Mouse (Mus musculus): ENCODE results near the gene Scarf2. TPM values are rescaled to one million over a fixed set of nuclear protein-coding genes. Genes with fewer than 3 reads are reported as not detected.

Gene Scarf2
- polyA plus RNA-seq, 1 experiment from 2014 or later, result 4.9 TPM

- no peak overlapping the region for H3K4me3 ChIP-seq
- peaks cover 18% of the 10 kb centered on the region for H3K4me1 ChIP-seq
- H3K36me3 ChIP-seq, result peaks cover 66% of the 10 kb centered on the region
- H3K27ac ChIP-seq, result no peak overlapping the region
- H3K4me2 ChIP-seq, result no peak overlapping the region
- 76% methylated on average over 4 of the region's 4 CpGs for WGBS (ENCODE audit: insufficient replicate concordance)
- H3K27me3 ChIP-seq (replicated peaks), result no peaks in the 10 kb centered on the region
- H3K9me3 ChIP-seq (replicated peaks), result no peaks in the 10 kb centered on the region
- H3K9ac ChIP-seq, result no peak overlapping the region
- no peak for ATAC-seq
Measured at GRCm38 (mm10) chr16:17771117-17771865, 25.8 kb upstream of the Scarf2 start.

- Histone ChIP-seq H3K4me2 (no peak overlapping the region), H3K27me3 (replicated peaks) (no peaks in the 10 kb centered on the region), H3K9ac (no peak overlapping the region), H3K9me3 (replicated peaks) (no peaks in the 10 kb centered on the region), H3K4me1 (no peaks in the 10 kb centered on the region), H3K36me3 (peaks cover 65% of the 10 kb centered on the region), H3K4me3 (no peak overlapping the region), H3K27ac (no peak overlapping the region)
- ATAC-seq, result no peak; the same call in 1 of the 2 replicates
- WGBS (ENCODE audit: insufficient replicate concordance), result 58% methylated on average over 11 of the region's 11 CpGs
Measured at GRCm38 (mm10) chr16:17776828-17777227, 20.3 kb upstream of the Scarf2 start.

GRCm38 (mm10) chr16:17778223-17778622 is 18.9 kb upstream of the Scarf2 start:
- Histone ChIP-seq H3K27ac (no peak overlapping the region), H3K9me3 (replicated peaks) (no peaks in the 10 kb centered on the region), H3K4me2 (no peak overlapping the region), H3K36me3 (peaks cover 55% of the 10 kb centered on the region), H3K4me1 (no peaks in the 10 kb centered on the region), H3K9ac (no peak overlapping the region), H3K27me3 (replicated peaks) (no peaks in the 10 kb centered on the region), H3K4me3 (no peak overlapping the region)
- ATAC-seq, result no peak
- WGBS (ENCODE audit: insufficient replicate concordance), result 67% methylated on average over 4 of the region's 4 CpGs

GRCm38 (mm10) chr16:17779692-17780091 is 17.4 kb upstream of the Scarf2 start:
- no peaks in the 10 kb centered on the region for H3K27me3 ChIP-seq (replicated peaks)
- H3K4me2 ChIP-seq, result no peak overlapping the region
- no peak overlapping the region for H3K4me3 ChIP-seq
- no peak overlapping the region for H3K27ac ChIP-seq
- no peaks in the 10 kb centered on the region for H3K9me3 ChIP-seq (replicated peaks)
- H3K36me3 ChIP-seq, result peaks cover 56% of the 10 kb centered on the region
- H3K9ac ChIP-seq, result no peak overlapping the region
- WGBS (ENCODE audit: insufficient replicate concordance), result 63% methylated on average over 1 of the region's 1 CpGs
- H3K4me1 ChIP-seq, result no peaks in the 10 kb centered on the region
- no peak for ATAC-seq

GRCm38 (mm10) chr16:17785337-17785736 is 11.7 kb upstream of the Scarf2 start:
- Histone ChIP-seq H3K4me3 (no peak overlapping the region), H3K36me3 (peaks cover 69% of the 10 kb centered on the region), H3K9me3 (replicated peaks) (no peaks in the 10 kb centered on the region), H3K9ac (no peak overlapping the region), H3K27ac (no peak overlapping the region), H3K4me2 (no peak overlapping the region), H3K4me1 (no peaks in the 10 kb centered on the region), H3K27me3 (replicated peaks) (no peaks in the 10 kb centered on the region)
- 69% methylated on average over 3 of the region's 3 CpGs for WGBS (ENCODE audit: insufficient replicate concordance)
- no peak for ATAC-seq

GRCm38 (mm10) chr16:17792728-17793127 is 4.4 kb upstream of the Scarf2 start:
- Histone ChIP-seq H3K4me2 (no peak overlapping the region), H3K36me3 (peaks cover 57% of the 10 kb centered on the region), H3K9me3 (replicated peaks) (no peaks in the 10 kb centered on the region), H3K27ac (no peak overlapping the region), H3K27me3 (replicated peaks) (peaks cover 39% of the 10 kb centered on the region), H3K4me1 (peaks cover 10% of the 10 kb centered on the region), H3K9ac (no peak overlapping the region), H3K4me3 (no peak overlapping the region)
- 74% methylated on average over 3 of the region's 3 CpGs for WGBS (ENCODE audit: insufficient replicate concordance)
- no peak for ATAC-seq

- Histone ChIP-seq H3K36me3 (peaks cover 45% of the 10 kb centered on the region), H3K9ac (no peak overlapping the region), H3K9me3 (replicated peaks) (no peaks in the 10 kb centered on the region), H3K4me1 (peaks cover 10% of the 10 kb centered on the region), H3K4me3 (no peak overlapping the region), H3K27me3 (replicated peaks) (peaks cover 53% of the 10 kb centered on the region), H3K4me2 (no peak overlapping the region), H3K27ac (no peak overlapping the region)
- 74% methylated on average over 4 of the region's 4 CpGs for WGBS (ENCODE audit: insufficient replicate concordance)
- ATAC-seq, result no peak
Measured at GRCm38 (mm10) chr16:17794047-17794446, 3.0 kb upstream of the Scarf2 start.

- Histone ChIP-seq H3K4me1 (peaks cover 10% of the 10 kb centered on the region), H3K36me3 (peaks cover 29% of the 10 kb centered on the region), H3K4me2 (no peak overlapping the region), H3K9ac (no peak overlapping the region), H3K27me3 (replicated peaks) (peaks cover 69% of the 10 kb centered on the region), H3K4me3 (no peak overlapping the region), H3K27ac (no peak overlapping the region), H3K9me3 (replicated peaks) (no peaks in the 10 kb centered on the region)
- 52% methylated on average over 5 of the region's 5 CpGs for WGBS (ENCODE audit: insufficient replicate concordance)
- 0 out of 2 replicates have a peak, but pooled peaks have one; percentile 27 for ATAC-seq
Measured at GRCm38 (mm10) chr16:17795643-17796042, 1.4 kb upstream of the Scarf2 start.

GRCm38 (mm10) chr16:17796519-17796918 is 563 bp upstream of the Scarf2 start:
- no peak for ATAC-seq
- Histone ChIP-seq H3K9ac (no peak overlapping the region), H3K4me3 (peak overlapping the region; percentile 52), H3K36me3 (peaks cover 21% of the 10 kb centered on the region), H3K4me1 (peaks cover 10% of the 10 kb centered on the region), H3K9me3 (replicated peaks) (no peaks in the 10 kb centered on the region), H3K27ac (no peak overlapping the region), H3K4me2 (peak overlapping the region; percentile 60), H3K27me3 (replicated peaks) (peaks cover 77% of the 10 kb centered on the region)

GRCm38 (mm10) chr16:17797812-17798311 is 780 bp downstream of the Scarf2 start:
- 0 out of 2 replicates have a peak, but pooled peaks have one; percentile 6 for ATAC-seq
- Histone ChIP-seq H3K36me3 (peaks cover 7% of the 10 kb centered on the region; the same call in 1 of the 2 replicates), H3K27ac (peak overlapping the region; percentile 36; the same call in 1 of the 2 replicates), H3K9me3 (replicated peaks) (no peaks in the 10 kb centered on the region), H3K4me3 (peak overlapping the region; percentile 52), H3K9ac (peak overlapping the region; percentile 55), H3K4me1 (peaks cover 15% of the 10 kb centered on the region), H3K27me3 (replicated peaks) (peaks cover 91% of the 10 kb centered on the region), H3K4me2 (peak overlapping the region; percentile 60)
- WGBS (ENCODE audit: insufficient replicate concordance), result 7% methylated on average over 29 of the region's 29 CpGs

GRCm38 (mm10) chr16:17798321-17799180 is 1.5 kb downstream of the Scarf2 start:
- H3K27me3 ChIP-seq (replicated peaks), result peaks cover 98% of the 10 kb centered on the region
- H3K9ac ChIP-seq, result peak overlapping the region; percentile 55; the same call in 1 of the 2 replicates
- no peaks in the 10 kb centered on the region for H3K9me3 ChIP-seq (replicated peaks)
- WGBS (ENCODE audit: insufficient replicate concordance), result 5% methylated on average over 40 of the region's 45 CpGs
- peak overlapping the region; percentile 36; the same call in 1 of the 2 replicates for H3K27ac ChIP-seq
- H3K4me1 ChIP-seq, result peaks cover 22% of the 10 kb centered on the region
- H3K4me3 ChIP-seq, result peak overlapping the region; percentile 52
- H3K4me2 ChIP-seq, result peak overlapping the region; percentile 60
- 0 out of 2 replicates have a peak, but pooled peaks cover under 1% of the 10 kb centered on the region for H3K36me3 ChIP-seq
- no peak for ATAC-seq

- H3K4me1 ChIP-seq, result peaks cover 31% of the 10 kb centered on the region
- no peak overlapping the region for H3K4me2 ChIP-seq
Measured at GRCm38 (mm10) chr16:17799584-17799983, 2.5 kb downstream of the Scarf2 start.

More at GRCm38 (mm10) chr16:17799584-17799983, 2.5 kb downstream of the Scarf2 start:
- Histone ChIP-seq H3K36me3 (no peaks in the 10 kb centered on the region), H3K9ac (no peak overlapping the region), H3K27me3 (replicated peaks) (peaks cover 100% of the 10 kb centered on the region), H3K27ac (no peak overlapping the region), H3K9me3 (replicated peaks) (no peaks in the 10 kb centered on the region), H3K4me3 (no peak overlapping the region)
- no peak for ATAC-seq
